Mouse (Mus musculus): ENCODE measurements around the gene Golga3. TPM values are rescaled to one million over a fixed set of nuclear protein-coding genes. Genes with fewer than 3 reads are reported as not detected.

Golga3 gene
- polyA plus RNA-seq, 1 experiment from 2014 or later, result 22.5 TPM

DNA sequence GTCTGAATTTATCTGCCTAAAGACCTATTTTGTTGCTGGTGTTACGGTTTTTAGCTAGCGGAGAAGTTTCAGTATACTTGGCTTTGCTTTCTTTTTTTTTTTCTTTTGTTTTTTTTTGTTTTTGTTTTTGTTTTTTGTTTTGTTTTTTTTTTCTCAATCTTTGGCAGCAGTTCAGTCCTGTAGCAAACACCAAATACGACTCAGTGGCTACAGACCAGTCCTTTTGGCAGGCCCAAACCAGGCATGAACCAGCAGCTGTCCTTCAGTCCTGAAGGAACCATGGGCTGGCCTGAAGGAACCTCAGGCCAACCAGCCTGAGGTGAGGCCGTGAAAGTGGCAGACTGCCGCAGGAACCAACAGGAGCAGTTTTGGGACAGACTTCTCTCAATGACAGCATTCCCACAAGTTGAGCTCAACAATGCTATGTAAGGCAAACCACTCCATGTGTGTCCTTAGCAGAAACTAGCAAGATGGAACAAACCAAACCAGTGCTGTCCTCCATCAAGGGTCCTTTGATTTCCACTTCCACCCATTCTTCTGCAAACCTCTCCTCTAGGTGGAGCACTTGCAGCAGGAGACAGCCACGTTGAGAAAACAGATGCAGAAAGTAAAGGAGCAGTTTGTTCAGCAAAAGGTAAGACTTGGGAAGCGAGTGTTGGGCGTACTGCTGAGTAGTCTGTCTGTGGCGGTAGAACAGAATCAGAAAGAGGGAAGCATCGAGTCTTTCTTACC is 26.8 kb downstream of the Golga3 start:
- no peaks in the 10 kb centered on the region for H3K9me3 ChIP-seq
- ATAC-seq, result no peak
- no peaks in the 10 kb centered on the region for H3K4me1 ChIP-seq (replicated peaks)
- no peaks in the 10 kb centered on the region for H3K27me3 ChIP-seq
- peaks cover 84% of the 10 kb centered on the region for H3K36me3 ChIP-seq
- H3K9ac ChIP-seq (replicated peaks), result no peak overlapping the region
- H3K4me3 ChIP-seq (replicated peaks), result no peak overlapping the region
- H3K4me2 ChIP-seq (replicated peaks), result no peak overlapping the region
- WGBS, result 91% methylated on average over 10 of the region's 10 CpGs
- H3K27ac ChIP-seq, result no peak overlapping the region

DNA sequence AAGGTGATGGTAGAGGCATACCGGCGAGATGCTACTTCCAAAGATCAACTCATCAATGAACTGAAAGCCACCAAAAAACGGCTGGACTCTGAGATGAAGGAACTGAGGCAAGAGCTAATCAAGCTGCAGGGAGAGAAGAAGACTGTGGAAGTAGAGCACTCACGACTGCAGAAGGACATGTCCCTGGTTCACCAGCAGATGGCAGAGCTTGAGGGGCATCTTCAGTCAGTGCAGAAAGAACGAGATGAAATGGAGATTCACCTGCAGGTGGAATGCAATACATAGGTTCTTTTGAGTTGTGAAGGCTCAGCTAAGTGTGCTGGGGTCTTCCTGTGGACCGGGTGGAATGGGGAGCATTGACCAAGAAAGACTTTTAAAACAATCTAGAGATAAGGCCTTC is 28.3 kb downstream of the Golga3 start:
- Histone ChIP-seq H3K36me3 (peaks cover 94% of the 10 kb centered on the region), H3K4me2 (replicated peaks) (no peak overlapping the region), H3K4me1 (replicated peaks) (no peaks in the 10 kb centered on the region), H3K9ac (replicated peaks) (no peak overlapping the region), H3K27ac (no peak overlapping the region), H3K27me3 (no peaks in the 10 kb centered on the region), H3K9me3 (no peaks in the 10 kb centered on the region), H3K4me3 (replicated peaks) (no peak overlapping the region)
- 87% methylated on average over 6 of the region's 6 CpGs for WGBS
- no peak for ATAC-seq

DNA sequence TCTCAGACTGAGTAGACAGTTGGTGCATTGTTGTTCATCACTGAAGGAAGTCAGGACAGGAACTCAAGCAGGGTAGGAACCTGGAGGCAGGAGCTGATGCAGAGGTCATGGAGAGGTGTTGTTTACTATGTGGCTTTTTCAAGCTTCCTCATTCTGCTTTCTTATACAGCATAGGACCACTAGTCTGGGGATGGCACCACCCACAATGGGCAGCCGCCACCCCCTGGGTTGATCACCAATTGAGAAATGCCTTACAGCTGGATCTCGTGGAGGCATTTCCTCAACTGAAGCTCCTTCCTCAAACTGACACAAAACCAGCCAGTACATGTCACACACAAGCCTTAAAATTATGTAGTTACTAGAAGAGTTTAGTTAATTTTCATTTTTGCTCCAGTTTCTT is 34.8 kb downstream of the Golga3 start:
- H3K9ac ChIP-seq (replicated peaks), result no peak overlapping the region
- H3K27me3 ChIP-seq, result no peaks in the 10 kb centered on the region
- no peak overlapping the region for H3K4me3 ChIP-seq (replicated peaks)
- H3K4me1 ChIP-seq (replicated peaks), result no peaks in the 10 kb centered on the region
- peaks cover 95% of the 10 kb centered on the region for H3K36me3 ChIP-seq
- H3K4me2 ChIP-seq (replicated peaks), result no peak overlapping the region
- H3K27ac ChIP-seq, result no peak overlapping the region
- ATAC-seq, result no peak
- WGBS, result 88% methylated on average over 2 of the region's 2 CpGs
- no peaks in the 10 kb centered on the region for H3K9me3 ChIP-seq

DNA sequence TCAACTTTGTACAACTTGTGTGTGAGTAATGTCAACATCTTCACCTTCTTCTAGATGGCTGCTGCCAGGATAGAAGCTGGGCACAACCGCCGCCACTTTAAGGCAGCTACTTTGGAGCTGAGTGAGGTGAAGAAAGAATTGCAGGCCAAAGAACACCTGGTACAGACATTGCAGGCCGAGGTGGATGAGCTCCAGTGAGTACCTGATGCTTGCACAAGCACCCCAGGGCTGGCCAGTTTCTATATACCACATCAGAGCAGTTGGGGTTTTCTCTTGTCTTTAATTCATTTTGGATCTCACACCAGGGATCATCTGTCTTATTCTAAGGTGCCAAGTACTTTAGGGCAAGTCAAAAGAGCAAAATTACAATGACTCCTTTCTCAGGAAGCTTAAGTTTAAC is 40.3 kb downstream of the Golga3 start:
- WGBS, result 98% methylated on average over 3 of the region's 3 CpGs
- no peak for ATAC-seq
- Histone ChIP-seq H3K36me3 (peaks cover 97% of the 10 kb centered on the region), H3K4me1 (replicated peaks) (no peaks in the 10 kb centered on the region), H3K4me2 (replicated peaks) (no peak overlapping the region), H3K4me3 (replicated peaks) (no peak overlapping the region), H3K27me3 (no peaks in the 10 kb centered on the region), H3K9ac (replicated peaks) (no peak overlapping the region), H3K9me3 (no peaks in the 10 kb centered on the region), H3K27ac (no peak overlapping the region)

DNA sequence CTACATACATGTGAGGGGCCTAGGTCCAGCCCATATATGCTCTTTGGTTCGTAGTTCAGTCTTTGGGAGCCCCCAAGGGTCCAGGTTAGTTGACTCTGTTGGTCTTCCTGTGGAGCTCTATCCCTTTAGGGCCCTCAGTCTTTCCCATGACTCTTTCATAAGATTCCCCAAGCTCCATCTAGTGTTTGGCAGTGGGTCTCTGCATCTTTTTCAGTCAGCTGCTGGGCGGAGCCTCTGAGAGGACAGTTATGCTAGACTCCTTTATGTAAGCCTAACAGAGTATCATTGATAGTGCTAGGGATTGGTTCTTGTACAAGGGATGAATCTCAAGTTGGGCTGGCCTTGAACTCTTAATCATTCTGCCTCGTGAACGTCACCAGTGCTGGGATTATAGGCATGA is 43.8 kb downstream of the Golga3 start:
- peaks cover 90% of the 10 kb centered on the region for H3K36me3 ChIP-seq
- H3K27me3 ChIP-seq, result no peaks in the 10 kb centered on the region
- no peak for ATAC-seq
- no peak overlapping the region for H3K4me2 ChIP-seq (replicated peaks)
- H3K9me3 ChIP-seq, result no peaks in the 10 kb centered on the region
- WGBS, result 94% methylated on average over 4 of the region's 4 CpGs
- no peak overlapping the region for H3K9ac ChIP-seq (replicated peaks)
- H3K4me1 ChIP-seq (replicated peaks), result no peaks in the 10 kb centered on the region
- H3K4me3 ChIP-seq (replicated peaks), result no peak overlapping the region
- H3K27ac ChIP-seq, result no peak overlapping the region

DNA sequence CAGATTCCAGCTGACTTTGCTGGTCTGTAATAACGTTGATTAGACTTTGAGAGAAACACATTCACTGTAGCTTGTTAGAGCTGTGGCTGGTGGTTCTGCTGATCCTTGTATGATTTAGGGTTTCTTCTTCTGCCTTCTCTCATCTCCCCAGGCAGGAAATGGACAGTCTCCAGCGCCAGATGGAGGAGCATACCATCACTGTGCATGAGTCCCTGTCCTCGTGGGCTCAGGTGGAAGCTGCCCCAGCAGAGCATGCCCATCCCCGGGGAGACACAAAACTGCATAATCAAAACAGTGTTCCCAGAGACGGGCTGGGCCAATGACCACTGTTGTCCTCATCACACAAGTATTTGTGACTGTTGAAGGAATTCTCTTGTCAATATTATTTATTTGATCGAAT is 46.3 kb downstream of the Golga3 start:
- Histone ChIP-seq H3K4me2 (replicated peaks) (no peak overlapping the region), H3K27me3 (no peaks in the 10 kb centered on the region), H3K36me3 (peaks cover 79% of the 10 kb centered on the region), H3K4me1 (replicated peaks) (no peaks in the 10 kb centered on the region), H3K4me3 (replicated peaks) (no peak overlapping the region), H3K27ac (no peak overlapping the region), H3K9ac (replicated peaks) (no peak overlapping the region), H3K9me3 (no peaks in the 10 kb centered on the region)
- ATAC-seq, result no peak
- WGBS, result 87% methylated on average over 6 of the region's 6 CpGs

DNA sequence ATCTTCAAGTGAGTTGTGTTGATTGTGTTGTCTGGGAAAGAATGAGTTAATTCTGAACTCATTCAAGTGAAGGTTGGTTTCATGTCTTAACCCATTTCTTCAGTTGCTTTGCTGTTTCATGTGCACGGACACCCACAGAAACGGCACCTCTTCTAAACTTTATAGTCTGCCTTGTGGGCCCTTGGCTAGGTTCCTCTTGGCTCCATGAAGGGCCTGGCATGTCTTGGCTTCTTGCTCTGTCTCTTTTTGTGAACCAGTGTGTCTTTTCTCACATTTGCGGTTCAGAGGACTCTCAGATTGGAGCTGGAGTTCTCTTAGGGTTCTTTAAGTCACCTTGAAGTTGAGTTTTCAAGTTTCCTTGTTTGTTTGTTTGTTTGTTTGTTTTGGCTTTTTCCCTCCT is 48.6 kb downstream of the Golga3 start:
- H3K4me1 ChIP-seq (replicated peaks), result peaks cover 3% of the 10 kb centered on the region
- no peak overlapping the region for H3K27ac ChIP-seq
- no peak overlapping the region for H3K4me2 ChIP-seq (replicated peaks)
- no peaks in the 10 kb centered on the region for H3K9me3 ChIP-seq
- 89% methylated on average over 3 of the region's 3 CpGs for WGBS
- no peak overlapping the region for H3K9ac ChIP-seq (replicated peaks)
- no peak for ATAC-seq
- H3K27me3 ChIP-seq, result no peaks in the 10 kb centered on the region
- no peak overlapping the region for H3K4me3 ChIP-seq (replicated peaks)
- peaks cover 58% of the 10 kb centered on the region for H3K36me3 ChIP-seq

DNA sequence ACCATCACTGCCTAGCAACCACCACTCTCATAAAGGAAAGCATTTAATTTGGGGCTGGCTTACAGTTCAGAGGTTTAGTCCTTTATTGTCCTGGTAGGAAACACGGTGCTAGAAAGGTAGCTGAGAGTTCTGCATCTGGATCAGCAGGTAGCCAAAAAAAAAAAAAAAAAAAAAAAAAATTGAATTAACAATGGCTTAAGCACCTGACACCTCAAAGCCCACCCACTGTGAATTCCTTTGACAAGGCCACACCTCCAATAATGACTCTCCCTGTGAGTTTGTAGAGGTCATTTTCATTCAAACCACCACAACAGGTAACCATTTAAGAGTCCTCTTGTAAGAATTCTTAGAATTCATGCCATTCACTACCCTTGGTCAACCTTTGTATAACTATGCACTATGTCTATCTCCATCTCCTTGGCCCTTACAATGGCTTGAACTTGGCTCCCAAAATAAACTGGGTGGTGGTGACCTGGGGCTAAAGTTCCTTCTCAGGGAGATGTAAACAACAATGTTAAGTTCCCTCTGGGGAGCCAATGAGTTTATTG is 50.9 kb downstream of the Golga3 start:
- no peak overlapping the region for H3K27ac ChIP-seq
- 54% methylated on average over 1 of the region's 1 CpGs for WGBS
- H3K4me3 ChIP-seq (replicated peaks), result no peak overlapping the region
- H3K4me1 ChIP-seq (replicated peaks), result peaks cover 16% of the 10 kb centered on the region
- no peak overlapping the region for H3K4me2 ChIP-seq (replicated peaks)
- no peak for ATAC-seq
- H3K9ac ChIP-seq (replicated peaks), result no peak overlapping the region
- peaks cover 35% of the 10 kb centered on the region for H3K36me3 ChIP-seq
- H3K27me3 ChIP-seq, result no peaks in the 10 kb centered on the region
- H3K9me3 ChIP-seq, result no peaks in the 10 kb centered on the region

DNA sequence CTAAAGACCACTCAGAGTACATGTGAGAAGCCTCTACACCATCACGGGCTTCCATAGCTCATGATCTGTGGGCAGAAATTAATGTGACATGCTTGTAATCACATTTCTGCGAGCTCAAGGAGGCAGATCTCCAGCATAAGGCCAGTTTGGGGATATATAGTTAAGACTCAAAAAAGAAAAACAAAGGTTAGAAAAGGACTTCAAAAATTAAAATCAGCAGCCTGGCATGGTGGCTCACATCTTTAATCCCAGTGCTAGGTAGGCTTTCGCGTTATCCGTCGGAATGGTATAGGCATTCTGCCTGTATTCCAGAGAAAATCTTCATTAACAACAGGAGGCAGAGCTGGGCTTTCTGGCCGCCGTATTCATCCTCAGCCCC is 53.9 kb downstream of the Golga3 start:
- Histone ChIP-seq H3K4me3 (replicated peaks) (peak overlapping the region; percentile 98), H3K9me3 (no peaks in the 10 kb centered on the region), H3K4me1 (replicated peaks) (peaks cover 24% of the 10 kb centered on the region), H3K4me2 (replicated peaks) (peak overlapping the region; percentile 74), H3K36me3 (peaks cover 24% of the 10 kb centered on the region), H3K27me3 (no peaks in the 10 kb centered on the region), H3K9ac (replicated peaks) (peak overlapping the region; percentile 98), H3K27ac (peak overlapping the region; percentile 95)
- ATAC-seq, result no peak
- WGBS, result 8% methylated on average over 8 of the region's 8 CpGs

DNA sequence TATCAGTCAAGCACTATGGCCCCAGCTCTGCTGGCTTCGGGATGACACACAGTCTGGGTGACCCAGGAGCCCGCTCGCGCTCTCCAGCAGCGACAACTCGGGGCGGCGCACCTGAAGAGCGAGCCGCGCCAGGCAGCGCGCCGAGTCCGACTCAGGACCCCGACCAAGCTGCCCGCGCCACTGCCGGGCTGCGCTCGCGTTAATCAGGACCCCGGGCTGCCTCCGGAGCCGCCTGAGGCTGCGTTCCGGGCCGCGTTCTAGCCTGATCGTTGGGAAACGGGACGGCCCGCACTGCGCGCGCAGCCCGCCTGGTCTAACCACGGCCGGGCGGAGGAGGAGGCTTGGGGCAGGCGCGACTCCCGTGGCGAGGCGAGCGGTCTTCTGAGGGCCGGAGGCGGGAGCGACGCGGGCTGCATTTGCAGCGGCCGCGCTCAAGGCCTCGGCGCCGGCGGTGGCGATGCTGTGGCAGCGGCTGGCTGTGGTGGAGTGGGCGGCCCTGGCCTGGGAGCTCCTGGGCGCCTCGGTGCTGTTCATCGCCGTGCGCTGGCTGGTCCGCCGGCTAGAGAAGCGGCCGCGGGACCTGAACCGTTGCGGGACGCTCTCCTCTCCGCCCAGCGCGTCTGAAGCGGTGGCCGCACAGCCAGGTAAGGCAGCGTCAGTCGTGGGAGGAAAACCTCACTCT is 54.4 kb downstream of the Golga3 start, which contains the start of gene Ankle2:
Gene Ankle2 (plus strand): TSS at position 225 of the 682 bp plus-strand sequence.
- ATAC-seq, result peak; percentile 96
- Histone ChIP-seq H3K9ac (replicated peaks) (peak within 1 kb of the TSS; percentile 98), H3K27me3 (no peaks in the 10 kb centered on the region), H3K4me1 (replicated peaks) (peaks cover 24% of the 10 kb centered on the region), H3K27ac (peak within 1 kb of the TSS; percentile 95), H3K4me2 (replicated peaks) (peak within 1 kb of the TSS; percentile 74), H3K4me3 (replicated peaks) (peak within 1 kb of the TSS; percentile 98), H3K9me3 (no peaks in the 10 kb centered on the region), H3K36me3 (peaks cover 25% of the 10 kb centered on the region)
- under 1% methylated on average over 76 of the region's 81 CpGs for WGBS

DNA sequence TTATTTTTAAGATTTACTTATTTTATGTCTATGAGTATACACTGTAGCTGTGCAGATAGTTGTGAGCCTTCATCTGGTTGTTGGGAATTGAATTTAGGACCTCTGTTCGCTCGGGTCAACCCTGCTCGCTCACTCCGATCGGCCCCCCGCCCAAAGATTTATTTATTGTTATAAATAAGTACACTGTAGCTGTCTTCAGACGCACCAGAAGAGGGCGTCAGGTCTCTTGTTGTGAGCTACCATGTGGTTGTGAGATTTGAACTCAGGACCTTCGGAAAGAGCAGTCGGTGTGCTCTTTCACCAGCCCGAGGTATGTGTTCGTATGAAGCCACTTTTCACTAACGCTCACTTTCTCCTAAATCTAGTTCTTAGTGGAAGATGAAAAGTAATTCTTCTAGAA is 55.1 kb downstream of the Golga3 start:
- Histone ChIP-seq H3K27ac (no peak overlapping the region), H3K4me1 (replicated peaks) (peaks cover 24% of the 10 kb centered on the region), H3K36me3 (peaks cover 31% of the 10 kb centered on the region), H3K9me3 (no peaks in the 10 kb centered on the region), H3K4me2 (replicated peaks) (peak overlapping the region; percentile 74), H3K4me3 (replicated peaks) (peak overlapping the region; percentile 98), H3K27me3 (no peaks in the 10 kb centered on the region), H3K9ac (replicated peaks) (peak overlapping the region; percentile 98)
- WGBS, result 50% methylated on average over 13 of the region's 13 CpGs
- no peak for ATAC-seq

DNA sequence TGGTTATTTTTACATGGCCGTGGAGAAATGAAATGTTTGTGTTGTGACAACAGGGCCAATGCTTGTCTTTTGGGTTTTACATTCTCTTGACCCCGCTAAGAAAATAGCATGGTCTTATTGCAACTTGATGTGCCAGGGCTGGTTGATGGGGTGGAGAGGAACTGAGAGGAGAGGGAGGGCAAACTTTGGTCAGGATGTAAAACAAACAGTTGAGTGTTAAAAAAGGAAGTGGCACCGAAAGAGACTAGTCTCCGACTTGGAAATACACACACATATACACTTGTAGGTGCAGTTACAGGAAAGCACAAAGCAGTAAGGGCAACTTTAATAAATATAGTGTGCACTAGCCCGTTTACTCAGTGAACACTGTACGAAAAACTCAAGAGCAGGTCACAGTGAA is 55.8 kb downstream of the Golga3 start:
- ATAC-seq, result no peak
- H3K4me1 ChIP-seq (replicated peaks), result peaks cover 24% of the 10 kb centered on the region
- peak overlapping the region; percentile 98; the same call in 1 of the 2 replicates for H3K4me3 ChIP-seq (replicated peaks)
- WGBS, result 94% methylated on average over 6 of the region's 6 CpGs
- H3K4me2 ChIP-seq (replicated peaks), result peak overlapping the region; percentile 74
- no peak overlapping the region for H3K27ac ChIP-seq
- no peaks in the 10 kb centered on the region for H3K9me3 ChIP-seq
- no peak overlapping the region for H3K9ac ChIP-seq (replicated peaks)
- H3K27me3 ChIP-seq, result no peaks in the 10 kb centered on the region
- H3K36me3 ChIP-seq, result peaks cover 33% of the 10 kb centered on the region
